Mouse (Mus musculus) brain, embryonic 14.5 days (tissue): Measurements from ENCODE around the gene Pnmal2.

Source experiments
- CTCF ChIP-seq: fragments of 200-500 bp; IDR thresholded peaks from 2 replicates; pipeline ENCODE4 v1.5.1; 2012; ENCODE audit warnings: inconsistent platforms, mild to moderate bottlenecking, moderate library complexity, borderline replicate concordance; ENCODE audit not compliant: insufficient read depth, insufficient read length; ENCODE audit errors: extremely low read depth
- POLR2A ChIP-seq: fragments of 200-500 bp; IDR thresholded peaks from 2 replicates; pipeline ENCODE4 v1.6.1; 2012; ENCODE audit warnings: mild to moderate bottlenecking, inconsistent platforms, borderline replicate concordance; ENCODE audit not compliant: poor library complexity, insufficient read depth, insufficient read length, severe bottlenecking; ENCODE audit errors: extremely low read depth

DNA sequence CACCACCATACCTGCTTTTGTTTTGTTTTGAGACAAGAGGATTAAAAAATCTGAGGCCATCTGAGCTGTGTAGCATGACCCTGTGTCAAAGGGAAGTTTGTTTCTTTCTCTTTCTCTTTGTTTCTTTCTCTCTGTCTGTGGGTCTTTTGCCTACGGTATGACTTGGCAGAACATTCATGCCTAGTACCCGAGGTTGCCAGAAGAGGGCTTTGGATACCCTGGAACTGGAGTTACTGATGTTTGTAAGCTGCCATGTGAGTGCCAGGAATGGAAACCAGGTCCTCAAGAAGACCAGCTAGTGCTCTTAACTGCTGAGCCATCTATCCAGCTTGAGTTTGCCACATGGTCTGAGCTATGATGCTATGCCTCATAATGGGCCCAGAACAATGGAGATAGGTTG lies 16.1 kb upstream of the Pnmal2 start:
- TF ChIP-seq CTCF (no peak), POLR2A (no peak)
